Mouse (Mus musculus) thymus, adult 2 months (tissue): ENCODE data around the gene Farp1.

Experiments
- CTCF ChIP-seq: fragments of 200-500 bp; IDR thresholded peaks from 2 replicates; pipeline ENCODE4 v1.5.1; 2012; ENCODE audit warnings: mild to moderate bottlenecking, control low read depth, low read length, moderate library complexity, borderline replicate concordance; ENCODE audit not compliant: control insufficient read depth, poor library complexity, insufficient read depth; ENCODE audit errors: extremely low read depth
- POLR2A ChIP-seq: fragments of 200-500 bp; IDR thresholded peaks from 2 replicates; pipeline ENCODE4 v1.6.1; 2012; ENCODE audit warnings: mild to moderate bottlenecking, low read length, control low read depth, moderate library complexity; ENCODE audit not compliant: control insufficient read depth, poor library complexity, insufficient read depth; ENCODE audit errors: extremely low read depth

DNA sequence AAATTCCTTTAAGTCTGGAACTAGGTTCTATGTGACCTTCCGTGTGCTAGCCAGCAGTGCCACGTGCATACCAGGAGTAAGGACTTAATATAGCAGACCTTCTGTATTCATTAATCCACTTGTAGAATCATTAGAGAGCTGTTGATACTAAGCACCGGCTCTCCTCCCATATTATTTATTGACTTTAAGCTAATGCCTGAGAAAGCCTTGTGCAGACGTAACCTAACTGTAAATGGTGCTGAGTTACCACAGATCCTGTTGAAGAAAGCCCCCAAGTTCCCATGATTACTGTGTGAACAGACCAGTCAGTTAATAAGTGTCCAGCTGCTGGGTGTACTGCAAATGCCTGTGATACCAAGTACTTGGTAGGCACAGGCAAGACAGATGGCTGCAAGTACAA, 81.7 kb downstream of the Farp1 start:
- TF ChIP-seq CTCF (no peak), POLR2A (no peak)
